Mouse (Mus musculus) kidney, postnatal 0 days (tissue): Measurements from ENCODE around the gene Nme3. TPM values are rescaled to one million over a fixed set of nuclear protein-coding genes. Genes with fewer than 3 reads are reported as not detected.

ENCODE experiments used
- ATAC-seq: fragments of 200-750 bp; cut with Nextera tagmentation; replicated peaks from 2 replicates; pipeline ENCODE4 v1.8.0; 2017; ENCODE audit warnings: low read depth, moderate number of reproducible peaks, moderate TSS enrichment, moderate library complexity; ENCODE audit not compliant: low FRiP score
- DNase-seq: peaks from one replicate; pipeline ENCODE4 v3.0.0-alpha.2; 2016; ENCODE audit warnings: low spot score
- H3K27ac ChIP-seq: fragments of 300-500 bp; sonication (generic); 2 replicates; pipeline ENCODE4 v1.5.1; 2014; ENCODE audit warnings: mild to moderate bottlenecking
- H3K27me3 ChIP-seq: fragments of 300-500 bp; sonication (generic); 2 replicates; pipeline ENCODE4 v1.6.1; 2014; ENCODE audit warnings: low read length, mixed read lengths; ENCODE audit not compliant: insufficient read depth
- H3K36me3 ChIP-seq: fragments of 300-500 bp; sonication (generic); 2 replicates; pipeline ENCODE4 v1.6.1; 2014; ENCODE audit warnings: low read length, mixed read lengths; ENCODE audit not compliant: insufficient read depth
- H3K4me1 ChIP-seq: fragments of 300-500 bp; sonication (generic); replicated peaks from 2 replicates; pipeline ENCODE4 v1.6.1; 2014; ENCODE audit warnings: antibody characterized with exemption, low read length, mixed read lengths; ENCODE audit not compliant: insufficient read depth
- H3K4me2 ChIP-seq: fragments of 300-500 bp; sonication (generic); 2 replicates; pipeline ENCODE4 v1.6.1; 2014; ENCODE audit warnings: mild to moderate bottlenecking, low read length, moderate library complexity, mixed read lengths
- H3K4me3 ChIP-seq: fragments of 300-500 bp; sonication (generic); replicated peaks from 2 replicates; pipeline ENCODE4 v1.5.1; 2014; ENCODE audit warnings: low read depth, low read length
- H3K9ac ChIP-seq: fragments of 300-500 bp; sonication (generic); 2 replicates; pipeline ENCODE4 v1.6.1; 2014; ENCODE audit warnings: low read depth, low read length
- H3K9me3 ChIP-seq: fragments of 300-500 bp; sonication (generic); replicated peaks from 2 replicates; pipeline ENCODE4 v1.6.1; 2016; ENCODE audit warnings: low read length, inconsistent platforms, mixed read lengths
- CTCF ChIP-seq: IDR thresholded peaks from 2 replicates; pipeline ENCODE4 v1.5.1; 2016; ENCODE audit warnings: antibody characterized with exemption, low read depth, mild to moderate bottlenecking, moderate library complexity
- WGBS: fragments of 180-500 bp; shearing (Covaris S2); extraction: QIAGEN DNeasy Blood & Tissue Kit; methylation state at CpG from one replicate; pipeline ENCODE4 v1.1.7; 2014; 5-methylcytosine and 5-hydroxymethylcytosine counted together
- polyA plus RNA-seq: library from polyadenylated mRNA; unstranded; fragments of >200 nt; fragmentation: Nextera tagmentation; extraction: Ambion mirVana; gene quantifications from 2 replicates; pipeline ENCODE4 v1.2.1, GENCODE M21; 2015

Gene Nme3
- polyA plus RNA-seq, 1 experiment from 2014 or later = 93.1 TPM

GRCm38 (mm10) chr17:24886134-24886931, 10.0 kb upstream of the Nme3 start, which contains the start of the genes Nubp2 and Spsb3:
Gene Nubp2 (minus strand): TSS chr17:24886349.
Gene Spsb3 (plus strand): TSS chr17:24886643.
- ATAC-seq (peak; percentile 94), DNase-seq (peak; percentile 100)
- under 1% methylated on average over 69 of the region's 69 CpGs for WGBS
- Histone ChIP-seq H3K27ac (peak within 1 kb of the TSS; percentile 80), H3K4me1 (peaks cover 9% of the 10 kb centered on the region), H3K27me3 (no peaks in the 10 kb centered on the region), H3K9me3 (no peaks in the 10 kb centered on the region), H3K36me3 (peaks cover 20% of the 10 kb centered on the region; the same call in 1 of the 2 replicates), H3K9ac (peak within 1 kb of the TSS; percentile 77), H3K4me3 (peak within 1 kb of the TSS; percentile 87), H3K4me2 (peak within 1 kb of the TSS; percentile 82)
- TF ChIP-seq CTCF = no peak; the same call in 1 of the 2 replicates

GRCm38 (mm10) chr17:24886932-24887271, 9.4 kb upstream of the Nme3 start:
- TF ChIP-seq CTCF = no peak
- DNase-seq (no peak), ATAC-seq (peak; percentile 23)
- peak overlapping the region; percentile 76 for H3K4me2 ChIP-seq
- H3K4me1 ChIP-seq = peaks cover 7% of the 10 kb centered on the region
- no peaks in the 10 kb centered on the region for H3K27me3 ChIP-seq
- no peaks in the 10 kb centered on the region for H3K9me3 ChIP-seq
- H3K4me3 ChIP-seq = peak overlapping the region; percentile 76
- H3K36me3 ChIP-seq = peaks cover 23% of the 10 kb centered on the region
- 1% methylated on average over 18 of the region's 18 CpGs for WGBS
- peak overlapping the region; percentile 80 for H3K27ac ChIP-seq
- peak overlapping the region; percentile 77 for H3K9ac ChIP-seq

GRCm38 (mm10) chr17:24887291-24888080, 8.8 kb upstream of the Nme3 start:
- Histone ChIP-seq H3K36me3 (peaks cover 26% of the 10 kb centered on the region), H3K9ac (peak overlapping the region; percentile 77), H3K4me1 (peaks cover 6% of the 10 kb centered on the region), H3K27ac (peak overlapping the region; percentile 80), H3K9me3 (no peaks in the 10 kb centered on the region), H3K4me2 (peak overlapping the region; percentile 76), H3K4me3 (peak overlapping the region; percentile 76), H3K27me3 (no peaks in the 10 kb centered on the region)
- no peak for TF ChIP-seq CTCF
- no peak for ATAC-seq
- 56% methylated on average over 18 of the region's 18 CpGs for WGBS
- DNase-seq = peak; percentile 13

GRCm38 (mm10) chr17:24888862-24889261, 7.4 kb upstream of the Nme3 start:
- Histone ChIP-seq H3K4me3 (no peak overlapping the region), H3K9me3 (no peaks in the 10 kb centered on the region), H3K4me1 (peaks cover 6% of the 10 kb centered on the region), H3K36me3 (peaks cover 35% of the 10 kb centered on the region), H3K9ac (no peak overlapping the region), H3K4me2 (no peak overlapping the region), H3K27me3 (no peaks in the 10 kb centered on the region), H3K27ac (no peak overlapping the region)
- DNase-seq = no peak
- TF ChIP-seq CTCF = no peak
- WGBS = 85% methylated on average over 3 of the region's 3 CpGs
- no peak for ATAC-seq

GRCm38 (mm10) chr17:24890151-24891092, 5.9 kb upstream of the Nme3 start:
- no peak for ATAC-seq

GRCm38 (mm10) chr17:24891321-24891720, 5.0 kb upstream of the Nme3 start:
- Histone ChIP-seq H3K27ac (no peak overlapping the region), H3K4me1 (peaks cover 12% of the 10 kb centered on the region), H3K4me2 (no peak overlapping the region), H3K4me3 (no peak overlapping the region), H3K9me3 (no peaks in the 10 kb centered on the region), H3K27me3 (no peaks in the 10 kb centered on the region), H3K9ac (no peak overlapping the region), H3K36me3 (peaks cover 30% of the 10 kb centered on the region)
- no peak for TF ChIP-seq CTCF
- 84% methylated on average over 13 of the region's 13 CpGs for WGBS
- ATAC-seq (no peak), DNase-seq (no peak)

More at GRCm38 (mm10) chr17:24890151-24891092, 5.9 kb upstream of the Nme3 start:
- no peaks in the 10 kb centered on the region for H3K27me3 ChIP-seq
- H3K27ac ChIP-seq = no peak overlapping the region
- no peak for DNase-seq
- peaks cover 30% of the 10 kb centered on the region for H3K36me3 ChIP-seq
- H3K4me2 ChIP-seq = no peak overlapping the region
- TF ChIP-seq CTCF = no peak
- H3K9ac ChIP-seq = no peak overlapping the region
- H3K4me1 ChIP-seq = peaks cover 12% of the 10 kb centered on the region
- H3K4me3 ChIP-seq = no peak overlapping the region
- 83% methylated on average over 18 of the region's 19 CpGs for WGBS
- no peaks in the 10 kb centered on the region for H3K9me3 ChIP-seq
